Mouse (Mus musculus): Measurements from ENCODE around the gene Ap1ar.

Ap1ar gene

GRCm38 (mm10) chr3:127837154-127837865 lies at the start of gene Ap1ar:
Gene Ap1ar, minus strand, starts transcription at chr3:127837523.
- DNase-seq: peak; percentile 97

- DNase-seq: no peak
Observed at GRCm38 (mm10) chr3:127881684-127882083, 44.4 kb upstream of the Ap1ar start.

- DNase-seq: no peak
Observed at GRCm38 (mm10) chr3:127879968-127880367, 42.6 kb upstream of the Ap1ar start.

GRCm38 (mm10) chr3:127875509-127875908 lies 38.2 kb upstream of the Ap1ar start:
- DNase-seq: no peak

- no peak for DNase-seq
Observed at GRCm38 (mm10) chr3:127875059-127875458, 37.7 kb upstream of the Ap1ar start.

- no peak for DNase-seq
Observed at GRCm38 (mm10) chr3:127874254-127874883, 37.0 kb upstream of the Ap1ar start.

GRCm38 (mm10) chr3:127871575-127871974 lies 34.3 kb upstream of the Ap1ar start:
- DNase-seq: no peak

- DNase-seq: no peak
Observed at GRCm38 (mm10) chr3:127868880-127869279, 31.6 kb upstream of the Ap1ar start.

GRCm38 (mm10) chr3:127868046-127868758 lies 30.9 kb upstream of the Ap1ar start:
- DNase-seq: no peak

- DNase-seq: no peak
Observed at GRCm38 (mm10) chr3:127864242-127864641, 26.9 kb upstream of the Ap1ar start.

- no peak for DNase-seq
Observed at GRCm38 (mm10) chr3:127863571-127863970, 26.2 kb upstream of the Ap1ar start.

- no peak for DNase-seq
Observed at GRCm38 (mm10) chr3:127862479-127862878, 25.2 kb upstream of the Ap1ar start.

- DNase-seq: peak; percentile 17
Observed at GRCm38 (mm10) chr3:127861340-127861739, 24.0 kb upstream of the Ap1ar start.

GRCm38 (mm10) chr3:127853431-127854206 lies 16.3 kb upstream of the Ap1ar start:
- peak; percentile 80 for DNase-seq

GRCm38 (mm10) chr3:127852722-127853121 lies 15.4 kb upstream of the Ap1ar start:
- no peak for DNase-seq

GRCm38 (mm10) chr3:127850776-127851646 lies 13.7 kb upstream of the Ap1ar start:
- no peak for DNase-seq

GRCm38 (mm10) chr3:127849922-127850321 lies 12.6 kb upstream of the Ap1ar start:
- no peak for DNase-seq

- no peak for DNase-seq
Observed at GRCm38 (mm10) chr3:127848088-127848808, 10.9 kb upstream of the Ap1ar start.

GRCm38 (mm10) chr3:127843941-127844327 lies 6.6 kb upstream of the Ap1ar start:
- no peak for DNase-seq

- DNase-seq: no peak
Observed at GRCm38 (mm10) chr3:127843324-127843940, 6.1 kb upstream of the Ap1ar start.

- DNase-seq: no peak
Observed at GRCm38 (mm10) chr3:127841926-127842325, 4.6 kb upstream of the Ap1ar start.
